Mouse (Mus musculus) limb, embryonic 15.5 days (tissue): ENCODE data around the gene Bbc3. TPM values are rescaled to one million over a fixed set of nuclear protein-coding genes. Genes with fewer than 3 reads are reported as not detected.
"Not testable (repeated sequence)": the region's sequence is repeated elsewhere in the genome, so short reads cannot be mapped to it uniquely, and the experiment has no call there.

ENCODE experiments used
- ATAC-seq: fragments of 200-750 bp; cut with Nextera tagmentation; 2 replicates; pipeline ENCODE4 v1.8.0; 2017; ENCODE audit warnings: low read depth, moderate TSS enrichment; ENCODE audit not compliant: insufficient number of reproducible peaks, low FRiP score, low TSS enrichment
- H3K27ac ChIP-seq: fragments of 300-500 bp; sonication (generic); 2 replicates; pipeline ENCODE4 v1.5.1; 2015; ENCODE audit warnings: moderate library complexity, mild to moderate bottlenecking, inconsistent platforms
- H3K27me3 ChIP-seq: fragments of 300-500 bp; sonication (generic); 2 replicates; pipeline ENCODE4 v1.6.1; 2015; ENCODE audit warnings: inconsistent platforms
- H3K36me3 ChIP-seq: fragments of 300-500 bp; sonication (generic); 2 replicates; pipeline ENCODE4 v1.6.1; 2015; ENCODE audit warnings: inconsistent platforms
- H3K4me1 ChIP-seq: fragments of 300-500 bp; sonication (generic); 2 replicates; pipeline ENCODE4 v1.6.1; 2015; ENCODE audit warnings: inconsistent platforms
- H3K4me2 ChIP-seq: fragments of 300-500 bp; sonication (generic); 2 replicates; pipeline ENCODE4 v1.6.1; 2015; ENCODE audit warnings: mild to moderate bottlenecking, inconsistent platforms
- H3K4me3 ChIP-seq: fragments of 300-500 bp; sonication (generic); 2 replicates; pipeline ENCODE4 v1.5.1; 2015; ENCODE audit warnings: mild to moderate bottlenecking, inconsistent platforms
- H3K9ac ChIP-seq: fragments of 300-500 bp; sonication (generic); 2 replicates; pipeline ENCODE4 v1.6.1; 2015; ENCODE audit warnings: inconsistent platforms
- H3K9me3 ChIP-seq: fragments of 300-500 bp; sonication (generic); 2 replicates; pipeline ENCODE4 v1.6.1; 2016; ENCODE audit warnings: inconsistent platforms
- WGBS: fragments of 180-500 bp; shearing (Covaris S2); methylation state at CpG from one replicate; pipeline ENCODE4 v1.1.7; 2015; 5-methylcytosine and 5-hydroxymethylcytosine counted together
- polyA plus RNA-seq: library from polyadenylated mRNA; unstranded; fragments of >200 nt; fragmentation: Nextera tagmentation; extraction: Ambion mirVana; gene quantifications from 2 replicates; pipeline ENCODE4 v1.2.1, GENCODE M21; 2015

Gene Bbc3
- polyA plus RNA-seq = 6.4 and 7.0 TPM in 2 replicates

- 48% methylated on average over 1 of the region's 1 CpGs for WGBS
- Histone ChIP-seq H3K27ac (peak within 1 kb of the TSS; percentile 72), H3K4me1 (peaks cover 46% of the 10 kb centered on the region), H3K27me3 (peaks cover 17% of the 10 kb centered on the region), H3K4me2 (peak within 1 kb of the TSS; percentile 98), H3K9ac (peak within 1 kb of the TSS; percentile 42; the same call in 1 of the 2 replicates), H3K4me3 (peak within 1 kb of the TSS; percentile 65)
- H3K9me3 ChIP-seq, ATAC-seq, H3K36me3 ChIP-seq: not testable (repeated sequence)
These were observed at the start of gene Bbc3 for GRCm38 (mm10) chr7:16308093-16308492. Gene Bbc3 (plus strand): TSS chr7:16308393.

GRCm38 (mm10) chr7:16259110-16259590 is 49.0 kb upstream of the Bbc3 start, which contains the start of gene C5ar1:
Gene C5ar1 (minus strand): TSS chr7:16259540.
- WGBS = 78% methylated on average over 5 of the region's 5 CpGs
- Histone ChIP-seq H3K36me3 (no peaks in the 10 kb centered on the region), H3K9ac (no peak within 1 kb of the TSS), H3K9me3 (no peaks in the 10 kb centered on the region), H3K27ac (no peak within 1 kb of the TSS), H3K27me3 (no peaks in the 10 kb centered on the region), H3K4me2 (no peak within 1 kb of the TSS), H3K4me1 (no peaks in the 10 kb centered on the region), H3K4me3 (no peak within 1 kb of the TSS)
- no peak for ATAC-seq

- Histone ChIP-seq H3K27ac (no peak overlapping the region), H3K36me3 (no peaks in the 10 kb centered on the region), H3K9ac (no peak overlapping the region), H3K4me2 (no peak overlapping the region), H3K27me3 (no peaks in the 10 kb centered on the region), H3K4me1 (no peaks in the 10 kb centered on the region), H3K4me3 (no peak overlapping the region), H3K9me3 (no peaks in the 10 kb centered on the region)
- 75% methylated on average over 1 of the region's 1 CpGs for WGBS
- ATAC-seq = no peak
These were observed 47.1 kb upstream of the Bbc3 start for GRCm38 (mm10) chr7:16261097-16261496.

- Histone ChIP-seq H3K9me3 (no peaks in the 10 kb centered on the region), H3K27ac (no peak overlapping the region), H3K9ac (no peak overlapping the region), H3K4me1 (no peaks in the 10 kb centered on the region), H3K4me2 (no peak overlapping the region), H3K36me3 (no peaks in the 10 kb centered on the region), H3K27me3 (no peaks in the 10 kb centered on the region), H3K4me3 (no peak overlapping the region)
- ATAC-seq = no peak
- WGBS = 28% methylated on average over 8 of the region's 8 CpGs
These were observed 45.0 kb upstream of the Bbc3 start for GRCm38 (mm10) chr7:16263015-16263787.

GRCm38 (mm10) chr7:16263843-16264242 is 44.4 kb upstream of the Bbc3 start:
- Histone ChIP-seq H3K4me2 (no peak overlapping the region), H3K36me3 (no peaks in the 10 kb centered on the region), H3K4me3 (no peak overlapping the region), H3K27me3 (no peaks in the 10 kb centered on the region), H3K9ac (no peak overlapping the region), H3K9me3 (no peaks in the 10 kb centered on the region), H3K27ac (no peak overlapping the region), H3K4me1 (no peaks in the 10 kb centered on the region)
- 83% methylated on average over 5 of the region's 5 CpGs for WGBS
- ATAC-seq = no peak

- ATAC-seq = no peak
- no peaks in the 10 kb centered on the region for H3K36me3 ChIP-seq
- H3K4me2 ChIP-seq = no peak overlapping the region
- no peak overlapping the region for H3K27ac ChIP-seq
- H3K27me3 ChIP-seq = no peaks in the 10 kb centered on the region
- WGBS = 88% methylated on average over 11 of the region's 11 CpGs
- H3K9ac ChIP-seq = no peak overlapping the region
- no peaks in the 10 kb centered on the region for H3K9me3 ChIP-seq
- H3K4me1 ChIP-seq = no peaks in the 10 kb centered on the region
- H3K4me3 ChIP-seq = no peak overlapping the region
These were observed 42.3 kb upstream of the Bbc3 start for GRCm38 (mm10) chr7:16265856-16266255.

- not testable (repeated sequence) for H3K27me3 ChIP-seq, H3K4me2 ChIP-seq, ATAC-seq, H3K36me3 ChIP-seq, H3K9ac ChIP-seq, H3K27ac ChIP-seq, H3K4me3 ChIP-seq, H3K9me3 ChIP-seq, H3K4me1 ChIP-seq
- WGBS = 81% methylated on average over 7 of the region's 7 CpGs
These were observed 41.6 kb upstream of the Bbc3 start for GRCm38 (mm10) chr7:16266593-16266992.

- H3K4me2 ChIP-seq = 0 out of 2 replicates have a peak overlapping the region, but pooled peaks have one; percentile 89
- H3K27me3 ChIP-seq = no peaks in the 10 kb centered on the region
- no peaks in the 10 kb centered on the region for H3K9me3 ChIP-seq
- no peak overlapping the region for H3K4me3 ChIP-seq
- no peak overlapping the region for H3K9ac ChIP-seq
- 66% methylated on average over 1 of the region's 1 CpGs for WGBS
- H3K36me3 ChIP-seq = peaks cover 13% of the 10 kb centered on the region
- H3K4me1 ChIP-seq = peaks cover 31% of the 10 kb centered on the region
- ATAC-seq = no peak
- H3K27ac ChIP-seq = no peak overlapping the region
These were observed 37.1 kb upstream of the Bbc3 start for GRCm38 (mm10) chr7:16271139-16271538.

- H3K9me3 ChIP-seq = no peaks in the 10 kb centered on the region
- peaks cover 28% of the 10 kb centered on the region for H3K36me3 ChIP-seq
- peaks cover 31% of the 10 kb centered on the region for H3K4me1 ChIP-seq
- no peaks in the 10 kb centered on the region for H3K27me3 ChIP-seq
- peak overlapping the region; percentile 80 for H3K4me3 ChIP-seq
- peak overlapping the region; percentile 89 for H3K4me2 ChIP-seq
- H3K27ac ChIP-seq = peak overlapping the region; percentile 94
- under 1% methylated on average over 36 of the region's 46 CpGs for WGBS
- peak overlapping the region; percentile 81 for H3K9ac ChIP-seq
- peak; percentile 69 for ATAC-seq
These were observed 35.5 kb upstream of the Bbc3 start for GRCm38 (mm10) chr7:16272681-16273080.

GRCm38 (mm10) chr7:16273081-16273765 is 35.0 kb upstream of the Bbc3 start, which contains the start of gene Inafm1:
Gene Inafm1 (minus strand): TSS chr7:16273617.
- Histone ChIP-seq H3K36me3 (peaks cover 33% of the 10 kb centered on the region), H3K9ac (peak within 1 kb of the TSS; percentile 81), H3K9me3 (no peaks in the 10 kb centered on the region), H3K27ac (peak within 1 kb of the TSS; percentile 94), H3K4me2 (peak within 1 kb of the TSS; percentile 89), H3K27me3 (no peaks in the 10 kb centered on the region), H3K4me3 (peak within 1 kb of the TSS; percentile 80), H3K4me1 (peaks cover 31% of the 10 kb centered on the region)
- peak; percentile 88 for ATAC-seq
- WGBS = under 1% methylated on average over 39 of the region's 49 CpGs

GRCm38 (mm10) chr7:16273766-16274140 is 34.4 kb upstream of the Bbc3 start:
- 0% methylated on average over 18 of the region's 18 CpGs for WGBS
- Histone ChIP-seq H3K27me3 (no peaks in the 10 kb centered on the region), H3K4me2 (peak overlapping the region; percentile 89), H3K9me3 (no peaks in the 10 kb centered on the region), H3K9ac (peak overlapping the region; percentile 43), H3K36me3 (peaks cover 37% of the 10 kb centered on the region), H3K27ac (peak overlapping the region; percentile 94), H3K4me1 (peaks cover 31% of the 10 kb centered on the region), H3K4me3 (peak overlapping the region; percentile 80)
- ATAC-seq = peak; percentile 77
